Comparison of ENCODE assay signal across 13 mouse cellular contexts in genomic region chr1:179931247-179931646, GRCm38 (mm10). TPM values are rescaled to one million over a fixed set of nuclear protein-coding genes. Genes with fewer than 3 reads are reported as not detected.
DNase-seq lines count a peak whose midpoint lies in the region; ATAC-seq and TF ChIP-seq lines count a peak whose summit lies in the region.
"Had no signal": no experiment of that assay in that cellular context is flagged by ENCODE, and none has a peak within 500 bp of the region (broad histone marks: within the 10 kb centered on the region; RNA-seq: fewer than 3 reads in every experiment).

No protein-coding gene starts in this region.

- TF ChIP-seq POLR2A in cortical plate, adult 2 months (IDR thresholded peaks at IDR 0.05; ENCODE audit: extremely low read depth, insufficient read depth, low read length), result no peak

- no peak overlapping the region for H3K4me3 ChIP-seq in cortical plate, adult 2 months (ENCODE audit: insufficient read depth, low read length)
- H3K4me3 ChIP-seq: erythroblast, embryonic 14.5 days; liver, embryonic 13.5 days had no signal

- no peak for DNase-seq in frontal cortex, postnatal 36 days (ENCODE audit: low spot score in 2 of 2)
- DNase-seq in left cerebral cortex, adult 9 months (ENCODE audit: low spot score in 2 of 2), result peak; percentile 22 to 30
- no peak for DNase-seq in left cerebral cortex, postnatal 10 days (ENCODE audit: extremely low spot score in 1 of 2, low spot score in 2 of 2)
- DNase-seq in brain, adult 2 months (ENCODE audit: low read depth, low spot score), result peak; percentile 89
- no peak for DNase-seq in kidney, postnatal 10 days
- DNase-seq: heart, adult 18-20 months; liver, embryonic 13.5 days; lung, postnatal 36 days; thymus, postnatal 14 days had no signal

- intact Hi-C loops in left cerebral cortex, postnatal 10 days (cut with DNase I), result no loop called here

- H3K4me1 ChIP-seq in cortical plate, adult 2 months (ENCODE audit: control insufficient read depth, insufficient read depth, low read length), result no peaks in the 10 kb centered on the region
- H3K4me1 ChIP-seq: liver, embryonic 13.5 days had no signal

- peak overlapping the region; percentile 82 for H3K27ac ChIP-seq in cortical plate, adult 2 months (ENCODE audit: insufficient read depth, low read length)
- H3K27ac ChIP-seq: liver, embryonic 13.5 days had no signal

- no peak for TF ChIP-seq CTCF in cortical plate, adult 2 months (IDR thresholded peaks at IDR 0.05; ENCODE audit: extremely low read depth, insufficient read depth, low read length)

- ATAC-seq in frontal cortex, adult (ENCODE audit: low TSS enrichment), result peak; percentile 50; the same call in 1 of the 2 replicates
- ATAC-seq: hindbrain, embryonic 16.5 days had no signal

RNA-seq across cellular contexts. Expression of gene Cdc42bpa, which starts 29.0 kb away (rescaled TPM):
- 100 to 1,000 TPM; 218 to 229 TPM for total RNA-seq in left cerebral cortex, postnatal 10 days (2021)
- polyA plus RNA-seq in cortical plate, adult 2 months (2012; rRNA removed), result 147 and 157 TPM in 2 replicates

Comparison
In these comparisons a context has a peak if more than half of its experiments do, and no peak if none do; other contexts are left out.
1. DNase-seq: peak in left cerebral cortex, adult 9 months (2 of 2) and brain, adult 2 months (single experiment); none in frontal cortex, postnatal 36 days (0 of 2), left cerebral cortex, postnatal 10 days (0 of 2) and kidney, postnatal 10 days (single experiment).